9 mouse cellular contexts compared by ENCODE assay signal in genomic region chr7:127874812-127875626, GRCm38 (mm10). TPM values are rescaled to one million over a fixed set of nuclear protein-coding genes. Genes with fewer than 3 reads are reported as not detected.
DNase-seq lines count a peak whose midpoint lies in the region; ATAC-seq and TF ChIP-seq lines count a peak whose summit lies in the region.
"Had no signal": no experiment of that assay in that cellular context is flagged by ENCODE, and none has a peak within 500 bp of the region (broad histone marks: within the 10 kb centered on the region; RNA-seq: fewer than 3 reads in every experiment).

No protein-coding gene starts in this region.

- peak; percentile 26 for ATAC-seq in liver, embryonic 14.5 days (ENCODE audit: insufficient read depth)

- H3K27ac ChIP-seq in gastrocnemius, adult 2 months: peak overlapping the region; percentile 99
- H3K27ac ChIP-seq in forebrain, embryonic 10.5 days: peak overlapping the region; percentile 99
- peak overlapping the region; percentile 83 for H3K27ac ChIP-seq in liver, embryonic 14.5 days

- H3K4me1 ChIP-seq in forebrain, embryonic 10.5 days: peaks cover 27% of the 10 kb centered on the region
- H3K4me1 ChIP-seq in liver, embryonic 14.5 days (replicated peaks; ENCODE audit: control insufficient read depth in 2 of 2, insufficient read depth in 2 of 2, low read length in 1 of 2): peaks cover 16 to 18% of the 10 kb centered on the region in 2 experiments

- H3K4me2 ChIP-seq in liver, embryonic 14.5 days (ENCODE audit: low read depth): peak overlapping the region; percentile 98

- 0 out of 2 replicates have a peak, but pooled peaks cover 4% of the 10 kb centered on the region for H3K9me3 ChIP-seq in forebrain, embryonic 10.5 days
- H3K9me3 ChIP-seq in liver, embryonic 14.5 days (ENCODE audit: control insufficient read depth, low read length): peaks cover 13% of the 10 kb centered on the region

- WGBS in forebrain, embryonic 10.5 days: 5% methylated on average over 20 of the region's 20 CpGs
- WGBS in liver, embryonic 14.5 days (ENCODE audit: insufficient replicate concordance): 5% methylated on average over 20 of the region's 20 CpGs

- H3K36me3 ChIP-seq in forebrain, embryonic 10.5 days (replicated peaks): peaks cover 64% of the 10 kb centered on the region
- peaks cover 18% of the 10 kb centered on the region for H3K36me3 ChIP-seq in liver, embryonic 14.5 days (replicated peaks; ENCODE audit: control insufficient read depth, insufficient read depth, low read depth)

- no peak for TF ChIP-seq EP300 in liver, embryonic 14.5 days (IDR thresholded peaks at IDR 0.05; ENCODE audit: low read depth)

- intact Hi-C loops in gastrocnemius, adult 2 months (cut with DNase I): loop anchor here (1.0 to 5.0 kb wide), 3 partner anchors 34 to 75 kb away; partner anchors contain the start of genes Hsd3b7 and Kat8
- intact Hi-C loops in gastrocnemius, postnatal 36 days (cut with DNase I): loop anchor here (1.0 to 5.0 kb wide), 2 partner anchors 33 to 73 kb away; partner anchors contain the start of gene Hsd3b7

- no peak for TF ChIP-seq CTCF in gastrocnemius, adult 2 months (IDR thresholded peaks at IDR 0.05)
- TF ChIP-seq CTCF in liver, embryonic 14.5 days (IDR thresholded peaks at IDR 0.05; ENCODE audit: low read depth): no peak

- peak overlapping the region; percentile 88 for H3K9ac ChIP-seq in liver, embryonic 14.5 days (replicated peaks)

- H3K27me3 ChIP-seq in forebrain, embryonic 10.5 days (ENCODE audit: poor library complexity, severe bottlenecking): no peaks in the 10 kb centered on the region
- H3K27me3 ChIP-seq in liver, embryonic 14.5 days (ENCODE audit: control insufficient read depth, insufficient read depth, low read length): peaks cover 2% of the 10 kb centered on the region; the same call in 1 of the 2 replicates

- DNase-seq in gastrocnemius, adult 2 months: no peak
- no peak for DNase-seq in gastrocnemius, postnatal 36 days
- peak; percentile 14 for DNase-seq in 416B (ENCODE audit: low read depth)
- DNase-seq in forebrain, embryonic 10.5 days (ENCODE audit: extremely low spot score, low spot score): no peak
- DNase-seq in liver, embryonic 14.5 days (ENCODE audit: low read depth in 3 of 3, low spot score in 3 of 3): no peak
- no peak for DNase-seq in B cell, adult 2 months
- no peak for DNase-seq in cerebellum, postnatal 4 days (ENCODE audit: low spot score in 2 of 2)
- DNase-seq in kidney, postnatal 4 days: no peak

- H3K4me3 ChIP-seq in gastrocnemius, adult 2 months: peak overlapping the region; percentile 96
- H3K4me3 ChIP-seq in forebrain, embryonic 10.5 days: peak overlapping the region; percentile 93
- peak overlapping the region; percentile 87 to 90 for H3K4me3 ChIP-seq in liver, embryonic 14.5 days (ENCODE audit: insufficient read depth in 1 of 2, low read depth in 2 of 2, low read length in 2 of 2)

RNA-seq across cellular contexts. Expression of gene Zfp646, which starts 1.0 kb away (rescaled TPM):
- total RNA-seq in gastrocnemius, adult 2 months (2021): 10 to 100 TPM; 11.8 to 15.4 TPM
- total RNA-seq in gastrocnemius, postnatal 36 days (2021): 10 to 100 TPM; 10.4 to 12.7 TPM
- polyA plus RNA-seq in forebrain, embryonic 10.5 days (2016; fragmentation: Nextera tagmentation; extraction: Ambion mirVana): 18.6 and 19.5 TPM in 2 replicates
- polyA plus RNA-seq in liver, embryonic 14.5 days (2012; rRNA removed): 5.8 and 6.7 TPM in 2 replicates
- 4.6 and 5.1 TPM in 2 replicates for polyA plus RNA-seq in liver, embryonic 14.5 days (2014; fragmentation: Nextera tagmentation; extraction: Ambion mirVana)

RNA-seq across cellular contexts. Expression of gene Zfp668, which starts 1.6 kb away (rescaled TPM):
- total RNA-seq in gastrocnemius, adult 2 months (2021): 1 to 10 TPM; 3.3 to 5.0 TPM
- 1 to 10 TPM; 2.4 to 3.6 TPM for total RNA-seq in gastrocnemius, postnatal 36 days (2021)
- polyA plus RNA-seq in forebrain, embryonic 10.5 days (2016; fragmentation: Nextera tagmentation; extraction: Ambion mirVana): 39.9 and 41.8 TPM in 2 replicates
- polyA plus RNA-seq in liver, embryonic 14.5 days (2012; rRNA removed): 3.0 TPM in 2 replicates
- polyA plus RNA-seq in liver, embryonic 14.5 days (2014; fragmentation: Nextera tagmentation; extraction: Ambion mirVana): 3.9 and 4.3 TPM in 2 replicates

RNA-seq across cellular contexts. Expression of gene Prss53, which starts 15.8 kb away (rescaled TPM):
- 1 to 10 TPM; 1.2 to 2.0 TPM for total RNA-seq in gastrocnemius, adult 2 months (2021)
- total RNA-seq in gastrocnemius, postnatal 36 days (2021): 1 to 10 TPM; 1.5 to 1.7 TPM
- 0.32 and 0.49 TPM in 2 replicates for polyA plus RNA-seq in forebrain, embryonic 10.5 days (2016; fragmentation: Nextera tagmentation; extraction: Ambion mirVana)
- polyA plus RNA-seq in liver, embryonic 14.5 days (2012; rRNA removed): 0.38 and 0.48 TPM in 2 replicates
- 0.05 and 0.29 TPM in 2 replicates for polyA plus RNA-seq in liver, embryonic 14.5 days (2014; fragmentation: Nextera tagmentation; extraction: Ambion mirVana)

RNA-seq across cellular contexts. Expression of gene Gm21974, which starts 20.2 kb away (rescaled TPM):
- not detected for total RNA-seq in gastrocnemius, adult 2 months (2021)
- not detected for total RNA-seq in gastrocnemius, postnatal 36 days (2021)
- not detected in 2 replicates for polyA plus RNA-seq in forebrain, embryonic 10.5 days (2016; fragmentation: Nextera tagmentation; extraction: Ambion mirVana)
- not detected in 2 replicates for polyA plus RNA-seq in liver, embryonic 14.5 days (2012; rRNA removed)
- not detected in 2 replicates for polyA plus RNA-seq in liver, embryonic 14.5 days (2014; fragmentation: Nextera tagmentation; extraction: Ambion mirVana)
- polyA plus RNA-seq: large intestine, adult 2 months had no signal

RNA-seq across cellular contexts. Expression of gene Vkorc1, which starts 20.4 kb away (rescaled TPM):
- total RNA-seq in gastrocnemius, adult 2 months (2021): 10 to 100 TPM in 1 of 2 experiments, 1 to 10 TPM in 1; 9.2 to 12.6 TPM
- 10 to 100 TPM; 10.6 to 12.2 TPM for total RNA-seq in gastrocnemius, postnatal 36 days (2021)
- 32.2 and 41.4 TPM in 2 replicates for polyA plus RNA-seq in forebrain, embryonic 10.5 days (2016; fragmentation: Nextera tagmentation; extraction: Ambion mirVana)
- 74.0 and 104 TPM in 2 replicates for polyA plus RNA-seq in liver, embryonic 14.5 days (2012; rRNA removed)
- polyA plus RNA-seq in liver, embryonic 14.5 days (2014; fragmentation: Nextera tagmentation; extraction: Ambion mirVana): 107 and 116 TPM in 2 replicates
